Mouse (Mus musculus) liver, postnatal 0 days (tissue): Measurements from ENCODE around the gene Ostc.

ENCODE experiments used
- CTCF ChIP-seq: sonication (generic); IDR thresholded peaks from 2 replicates; pipeline ENCODE4 v1.5.1; 2016; ENCODE audit warnings: antibody characterized with exemption, low read depth
- EP300 ChIP-seq: IDR thresholded peaks from 2 replicates; pipeline ENCODE4 v1.6.1; 2016; ENCODE audit warnings: antibody characterized with exemption, low read depth, mild to moderate bottlenecking

DNA sequence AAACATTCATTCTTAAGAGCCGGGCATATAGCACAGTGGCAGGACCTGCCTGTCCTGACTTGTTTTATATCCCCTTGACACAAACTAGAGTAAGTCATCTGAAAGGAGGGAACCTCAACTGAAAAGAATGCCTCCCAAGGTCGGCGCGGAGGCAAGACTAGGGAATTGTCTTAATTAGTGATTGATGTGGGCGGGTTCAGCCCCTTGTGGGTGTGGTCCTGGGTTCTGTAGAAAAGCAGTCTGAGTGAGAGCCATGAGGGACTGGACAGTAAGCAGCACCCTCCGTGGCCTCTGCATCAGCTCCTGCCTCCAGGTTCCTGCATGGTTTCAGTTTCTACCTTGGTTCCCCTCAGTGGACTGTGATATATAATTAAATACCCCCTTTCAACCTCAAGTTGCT, 7.0 kb downstream of the Ostc start:
- TF ChIP-seq CTCF (no peak), EP300 (no peak)
